Mouse (Mus musculus): Measurements from ENCODE around the gene Pot1b. TPM values are rescaled to one million over a fixed set of nuclear protein-coding genes. Genes with fewer than 3 reads are reported as not detected.

Gene Pot1b
- polyA plus RNA-seq, 1 experiment from 2014 or later, result 12.3 TPM

Other genes with a start within 250 kb of the Pot1b start
- not detected in 2 replicates for gene Vmn2r118, start 87.4 kb downstream of the Pot1b start, polyA plus RNA-seq (2015; fragmentation: Nextera tagmentation; extraction: Ambion mirVana)
- 0.18 and 0.19 TPM in 2 replicates for gene Adgre4, start 37.4 kb upstream of the Pot1b start, polyA plus RNA-seq (2015; fragmentation: Nextera tagmentation; extraction: Ambion mirVana)
- 11.0 and 11.3 TPM in 2 replicates for gene Zfp119a, start 166.3 kb upstream of the Pot1b start, polyA plus RNA-seq (2015; fragmentation: Nextera tagmentation; extraction: Ambion mirVana)
- gene Zfp959, start 179.5 kb upstream of the Pot1b start, polyA plus RNA-seq (2015; fragmentation: Nextera tagmentation; extraction: Ambion mirVana), result 13.9 and 14.3 TPM in 2 replicates
- 7.0 and 7.6 TPM in 2 replicates for gene Zfp119b, start 236.9 kb upstream of the Pot1b start, polyA plus RNA-seq (2015; fragmentation: Nextera tagmentation; extraction: Ambion mirVana)
- 1.3 and 1.4 TPM in 2 replicates for gene Ebi3, start 240.0 kb upstream of the Pot1b start, polyA plus RNA-seq (2015; fragmentation: Nextera tagmentation; extraction: Ambion mirVana)
- 25.5 and 27.8 TPM in 2 replicates for gene Yju2, start 246.5 kb upstream of the Pot1b start, polyA plus RNA-seq (2015; fragmentation: Nextera tagmentation; extraction: Ambion mirVana)

Data from limb, embryonic 13.5 days (tissue).